10 mouse cellular contexts compared by ENCODE assay signal in genomic region chr17:30746056-30747024, GRCm38 (mm10).
DNase-seq lines count a peak whose midpoint lies in the region; ATAC-seq and TF ChIP-seq lines count a peak whose summit lies in the region.
"Had no signal": no experiment of that assay in that cellular context is flagged by ENCODE, and none has a peak within 500 bp of the region (broad histone marks: within the 10 kb centered on the region; RNA-seq: fewer than 3 reads in every experiment).

No protein-coding gene starts in this region.

- ATAC-seq in heart, embryonic 12.5 days (ENCODE audit: insufficient number of reproducible peaks, low FRiP score), result no peak
- peak; percentile 12 for ATAC-seq in Patski
- ATAC-seq in common myeloid progenitor, adult 5-6 weeks (replicated peaks; ENCODE audit: low read depth, poor library complexity, severe bottlenecking), result peak; percentile 76; the same call in 1 of the 2 replicates
- peak; percentile 46 to 62; a peak in 1 of 4 replicates for ATAC-seq in hematopoietic stem cell, adult 5-6 weeks (replicated peaks in 1 of 2; ENCODE audit: insufficient read depth in 1 of 2, low FRiP score in 2 of 2, low TSS enrichment in 1 of 2, low read depth in 1 of 2, poor library complexity in 2 of 2, severe bottlenecking in 2 of 2)
- peak; percentile 66; the same call in 1 of the 2 replicates for ATAC-seq in midbrain, postnatal 0 days (ENCODE audit: low FRiP score)

- H3K9me3 ChIP-seq in heart, embryonic 12.5 days (replicated peaks), result no peaks in the 10 kb centered on the region
- H3K9me3 ChIP-seq in midbrain, postnatal 0 days (ENCODE audit: low read length), result no peaks in the 10 kb centered on the region
- H3K9me3 ChIP-seq: embryonic facial prominence, embryonic 13.5 days; midbrain, embryonic 12.5 days had no signal

- CTCF ChIA-PET in Patski (lab: Charles Lee), result interaction anchor here (1.0 to 2.1 kb wide), 5 partner anchors 11 to 65 kb away, joined by 3 to 9 read pairs (median 5); no protein-coding TSS in a partner anchor

- peak; percentile 86 for TF ChIP-seq CTCF in Patski (IDR thresholded peaks at IDR 0.05)
- TF ChIP-seq CTCF in left cerebral cortex, adult 2 months (IDR thresholded peaks at IDR 0.05), result peak; percentile 98
- peak; percentile 99 for TF ChIP-seq CTCF in midbrain, postnatal 0 days (IDR thresholded peaks at IDR 0.05)

- POLR2A ChIA-PET in Patski (lab: Charles Lee), result no interaction called here

- no peak overlapping the region for H3K4me2 ChIP-seq in heart, embryonic 12.5 days
- H3K4me2 ChIP-seq in midbrain, postnatal 0 days (ENCODE audit: low read depth, low read length, poor library complexity, severe bottlenecking), result peak overlapping the region; percentile 15; the same call in 1 of the 2 replicates
- H3K4me2 ChIP-seq: embryonic facial prominence, embryonic 13.5 days; midbrain, embryonic 12.5 days had no signal

- no peak overlapping the region for H3K27ac ChIP-seq in heart, embryonic 12.5 days (ENCODE audit: poor library complexity, severe bottlenecking)
- H3K27ac ChIP-seq in left cerebral cortex, adult 2 months, result no peak overlapping the region
- H3K27ac ChIP-seq in midbrain, postnatal 0 days (ENCODE audit: low read depth, low read length), result no peak overlapping the region
- H3K27ac ChIP-seq: embryonic facial prominence, embryonic 13.5 days; midbrain, embryonic 12.5 days had no signal

- no peaks in the 10 kb centered on the region for H3K27me3 ChIP-seq in heart, embryonic 12.5 days (replicated peaks)
- peaks cover 27% of the 10 kb centered on the region for H3K27me3 ChIP-seq in Patski
- no peaks in the 10 kb centered on the region for H3K27me3 ChIP-seq in midbrain, postnatal 0 days (ENCODE audit: insufficient read depth, low read length)
- H3K27me3 ChIP-seq in splenic B cell, adult 2 months (ENCODE audit: control insufficient read depth, insufficient read depth, low read length, poor library complexity, severe bottlenecking), result no peaks in the 10 kb centered on the region
- H3K27me3 ChIP-seq: embryonic facial prominence, embryonic 13.5 days; midbrain, embryonic 12.5 days had no signal

- H3K4me1 ChIP-seq in heart, embryonic 12.5 days (replicated peaks), result no peaks in the 10 kb centered on the region
- H3K4me1 ChIP-seq in midbrain, postnatal 0 days (ENCODE audit: insufficient read depth, low read length), result no peaks in the 10 kb centered on the region
- H3K4me1 ChIP-seq: embryonic facial prominence, embryonic 13.5 days had no signal

- in situ Hi-C loops in Patski (cut with MboI; ENCODE audit: low pct_unique_long_range_greater_than_20kb), result loop anchor here (5.0 kb wide), 1 partner anchor 206 kb away; the partner anchor contains the start of gene Umodl1

- intact Hi-C loops in heart, postnatal 14 days (cut with DNase I), result loop anchor here (2.0 to 5.0 kb wide), 3 partner anchors 204 to 289 kb away; no protein-coding TSS in a partner anchor
- intact Hi-C loops in left cerebral cortex, adult 2 months (cut with DNase I), result loop anchor here (2.0 to 5.0 kb wide), 2 partner anchors 204 to 289 kb away; no protein-coding TSS in a partner anchor

- no peak overlapping the region for H3K4me3 ChIP-seq in heart, embryonic 12.5 days
- no peak overlapping the region for H3K4me3 ChIP-seq in left cerebral cortex, adult 2 months
- H3K4me3 ChIP-seq in midbrain, postnatal 0 days (ENCODE audit: low read depth, low read length), result no peak overlapping the region
- H3K4me3 ChIP-seq: embryonic facial prominence, embryonic 13.5 days; midbrain, embryonic 12.5 days had no signal

- H3K9ac ChIP-seq in heart, embryonic 12.5 days, result no peak overlapping the region
- H3K9ac ChIP-seq in midbrain, postnatal 0 days (replicated peaks; ENCODE audit: low read length, poor library complexity, severe bottlenecking), result no peak overlapping the region
- H3K9ac ChIP-seq: embryonic facial prominence, embryonic 13.5 days; midbrain, embryonic 12.5 days had no signal

- peak; percentile 57 to 63 for DNase-seq in heart, postnatal 14 days
- peak; percentile 3 for DNase-seq in Patski (ENCODE audit: low read depth, low spot score)
- peak; percentile 77 to 83 for DNase-seq in left cerebral cortex, adult 2 months (ENCODE audit: extremely low spot score in 1 of 2, low spot score in 2 of 2)
- peak; percentile 63 for DNase-seq in midbrain, postnatal 0 days (ENCODE audit: low spot score)
- peak; percentile 65 for DNase-seq in splenic B cell, adult 2 months (ENCODE audit: low read depth, low spot score)

- 62% methylated on average over 29 of the region's 29 CpGs for WGBS in heart, embryonic 12.5 days
- 43% methylated on average over 29 of the region's 29 CpGs for WGBS in midbrain, postnatal 0 days

- no peaks in the 10 kb centered on the region for H3K36me3 ChIP-seq in heart, embryonic 12.5 days
- no peaks in the 10 kb centered on the region for H3K36me3 ChIP-seq in midbrain, postnatal 0 days (ENCODE audit: insufficient read depth, low read length)
- no peaks in the 10 kb centered on the region for H3K36me3 ChIP-seq in splenic B cell, adult 2 months (ENCODE audit: control insufficient read depth, insufficient read depth, low read length, poor library complexity, severe bottlenecking)
- H3K36me3 ChIP-seq: embryonic facial prominence, embryonic 13.5 days; midbrain, embryonic 12.5 days had no signal

Comparison
In these comparisons a context has a peak if more than half of its experiments do, and no peak if none do; other contexts are left out.
1. DNase-seq: peak in every context shown above with its lines; median percentile 80 in left cerebral cortex, adult 2 months; 65 in splenic B cell, adult 2 months; 63 in midbrain, postnatal 0 days; 60 in heart, postnatal 14 days; 3 in Patski.